Mouse (Mus musculus): Measurements from ENCODE around the gene Coasy.

- no peak for TF ChIP-seq POLR2A (IDR thresholded peaks at IDR 0.05; ENCODE audit: borderline replicate concordance, insufficient read depth, low read length)
- TF ChIP-seq CTCF (IDR thresholded peaks at IDR 0.05; ENCODE audit: borderline replicate concordance, insufficient read depth, low read depth, low read length), result no peak
These were observed 48.8 kb downstream of the Coasy start for GRCm38 (mm10) chr11:101131187-101131586.

Measured in cerebellum, adult 2 months (tissue).